Mouse (Mus musculus) intestine, postnatal 0 days (tissue): ENCODE data around the gene Fam241b. TPM values are rescaled to one million over a fixed set of nuclear protein-coding genes. Genes with fewer than 3 reads are reported as not detected.

ENCODE experiments used
- ATAC-seq: fragments of 200-750 bp; cut with Nextera tagmentation; 2 replicates; pipeline ENCODE4 v1.8.0; 2017; ENCODE audit warnings: mild to moderate bottlenecking, moderate TSS enrichment, moderate library complexity
- H3K27ac ChIP-seq: fragments of 300-500 bp; sonication (generic); 2 replicates; pipeline ENCODE4 v1.5.1; 2014; ENCODE audit warnings: mild to moderate bottlenecking, low read depth, low read length, moderate library complexity
- H3K27me3 ChIP-seq: fragments of 300-500 bp; sonication (generic); replicated peaks from 2 replicates; pipeline ENCODE4 v1.6.1; 2014; ENCODE audit warnings: low read length, mixed read lengths; ENCODE audit not compliant: control insufficient read depth, insufficient read depth
- H3K36me3 ChIP-seq: fragments of 300-500 bp; sonication (generic); 2 replicates; pipeline ENCODE4 v1.6.1; 2014; ENCODE audit warnings: mild to moderate bottlenecking, moderate library complexity; ENCODE audit not compliant: control insufficient read depth, insufficient read depth
- H3K4me1 ChIP-seq: fragments of 300-500 bp; sonication (generic); replicated peaks from 2 replicates; pipeline ENCODE4 v1.6.1; 2014; ENCODE audit warnings: antibody characterized with exemption, low read length, mixed read lengths; ENCODE audit not compliant: control insufficient read depth, insufficient read depth
- H3K4me2 ChIP-seq: fragments of 300-500 bp; sonication (generic); replicated peaks from 2 replicates; pipeline ENCODE4 v1.6.1; 2014; ENCODE audit warnings: low read depth, mild to moderate bottlenecking, moderate library complexity
- H3K4me3 ChIP-seq: fragments of 300-500 bp; sonication (generic); 2 replicates; pipeline ENCODE4 v1.5.1; 2014; ENCODE audit warnings: low read depth, low read length
- H3K9ac ChIP-seq: fragments of 300-500 bp; sonication (generic); 2 replicates; pipeline ENCODE4 v1.6.1; 2014; ENCODE audit warnings: mild to moderate bottlenecking, low read depth, low read length
- H3K9me3 ChIP-seq: fragments of 300-500 bp; sonication (generic); 2 replicates; pipeline ENCODE4 v1.6.1; 2016; ENCODE audit warnings: mixed run types; ENCODE audit not compliant: control insufficient read depth
- CTCF ChIP-seq: sonication (generic); IDR thresholded peaks from 2 replicates; pipeline ENCODE4 v1.5.1; 2016; ENCODE audit warnings: low read depth, mild to moderate bottlenecking, control low read depth, antibody characterized with exemption, moderate library complexity
- WGBS: fragments of 180-500 bp; shearing (Covaris S2); extraction: QIAGEN DNeasy Blood & Tissue Kit; methylation state at CpG from one replicate; pipeline ENCODE4 v1.1.7; 2014; 5-methylcytosine and 5-hydroxymethylcytosine counted together
- polyA plus RNA-seq: library from polyadenylated mRNA; unstranded; fragments of >200 nt; fragmentation: Nextera tagmentation; extraction: Ambion mirVana; gene quantifications from 2 replicates; pipeline ENCODE4 v1.2.1, GENCODE M21; 2015

Fam241b gene
- polyA plus RNA-seq = 46.2 and 47.3 TPM in 2 replicates

GRCm38 (mm10) chr10:62143820-62144219 lies at the start of gene Fam241b:
Gene Fam241b (minus strand): TSS chr10:62143920.
- H3K27ac ChIP-seq = no peak within 1 kb of the TSS
- no peak for TF ChIP-seq CTCF
- H3K4me2 ChIP-seq = no peak within 1 kb of the TSS
- no peak within 1 kb of the TSS for H3K9ac ChIP-seq
- H3K4me3 ChIP-seq = no peak within 1 kb of the TSS
- H3K36me3 ChIP-seq = no peaks in the 10 kb centered on the region
- H3K27me3 ChIP-seq = 0 out of 2 replicates have a peak, but pooled peaks cover 4% of the 10 kb centered on the region
- no peaks in the 10 kb centered on the region for H3K4me1 ChIP-seq
- ATAC-seq = no peak
- 46% methylated on average over 8 of the region's 8 CpGs for WGBS
- no peaks in the 10 kb centered on the region for H3K9me3 ChIP-seq

DNA sequence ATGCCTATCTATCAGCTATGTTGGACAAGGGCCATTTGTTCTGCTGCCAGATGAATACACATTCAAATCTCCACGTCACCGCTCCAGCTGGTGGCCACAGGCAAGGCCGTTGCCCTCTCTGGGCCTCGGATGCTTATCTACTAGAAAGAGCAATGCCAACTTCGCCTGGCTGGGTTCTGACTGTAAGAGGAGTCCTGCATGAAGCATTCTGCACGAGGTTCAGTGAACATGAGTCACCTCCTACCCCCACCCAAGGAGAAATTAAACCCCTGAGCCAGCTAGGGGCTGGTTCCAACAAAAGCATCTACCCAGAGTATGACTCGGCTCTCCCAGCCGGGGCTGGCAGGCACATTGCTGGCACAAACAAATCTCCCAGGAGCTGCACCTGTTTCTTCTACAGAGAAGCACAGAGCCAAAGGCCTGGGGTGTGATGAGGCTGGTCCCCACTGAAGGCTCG lies 49.0 kb upstream of the Fam241b start:
- TF ChIP-seq CTCF = no peak
- Histone ChIP-seq H3K4me3 (no peak overlapping the region), H3K36me3 (peaks cover 27% of the 10 kb centered on the region; the same call in 1 of the 2 replicates), H3K9me3 (no peaks in the 10 kb centered on the region), H3K9ac (no peak overlapping the region), H3K27me3 (no peaks in the 10 kb centered on the region), H3K4me2 (no peak overlapping the region), H3K27ac (no peak overlapping the region), H3K4me1 (peaks cover 4% of the 10 kb centered on the region; the same call in 1 of the 2 replicates)
- 63% methylated on average over 9 of the region's 9 CpGs for WGBS
- ATAC-seq = no peak

GRCm38 (mm10) chr10:62190821-62191220 lies 47.1 kb upstream of the Fam241b start:
- ATAC-seq = no peak
- Histone ChIP-seq H3K36me3 (peaks cover 30% of the 10 kb centered on the region; the same call in 1 of the 2 replicates), H3K4me3 (no peak overlapping the region), H3K9ac (no peak overlapping the region), H3K4me2 (no peak overlapping the region), H3K27me3 (no peaks in the 10 kb centered on the region), H3K27ac (no peak overlapping the region), H3K4me1 (peaks cover 4% of the 10 kb centered on the region; the same call in 1 of the 2 replicates), H3K9me3 (no peaks in the 10 kb centered on the region)
- WGBS = 91% methylated on average over 7 of the region's 7 CpGs
- TF ChIP-seq CTCF = no peak

- H3K9ac ChIP-seq = no peak overlapping the region
- no peak for TF ChIP-seq CTCF
- H3K9me3 ChIP-seq = no peaks in the 10 kb centered on the region
- no peak overlapping the region for H3K4me3 ChIP-seq
- no peaks in the 10 kb centered on the region for H3K27me3 ChIP-seq
- no peak overlapping the region for H3K4me2 ChIP-seq
- peaks cover 30% of the 10 kb centered on the region; the same call in 1 of the 2 replicates for H3K36me3 ChIP-seq
- H3K27ac ChIP-seq = no peak overlapping the region
- no peak for ATAC-seq
- 89% methylated on average over 4 of the region's 4 CpGs for WGBS
- H3K4me1 ChIP-seq = no peaks in the 10 kb centered on the region
Observed at GRCm38 (mm10) chr10:62189910-62190309, 46.2 kb upstream of the Fam241b start.

DNA sequence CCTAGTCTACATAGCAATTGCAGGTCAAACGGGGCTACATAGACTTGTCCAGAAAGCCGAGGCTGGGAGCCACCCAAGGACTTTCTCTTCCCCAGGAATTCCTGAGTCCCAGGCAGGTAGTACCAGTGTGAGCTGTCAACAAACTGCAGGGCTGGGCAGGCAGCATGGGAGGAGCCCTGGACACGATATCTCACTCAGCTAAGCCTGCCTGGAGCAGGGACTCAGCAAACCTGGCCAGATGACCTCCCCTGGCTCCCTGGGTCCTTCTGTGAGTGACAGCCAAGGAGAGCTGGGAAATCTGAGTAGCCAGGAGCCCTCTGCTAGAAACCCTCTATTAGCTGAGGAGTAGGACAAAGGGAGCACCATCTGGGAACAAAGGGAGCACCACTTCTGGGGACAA lies 45.6 kb upstream of the Fam241b start:
- ATAC-seq = no peak
- no peaks in the 10 kb centered on the region for H3K9me3 ChIP-seq
- H3K4me2 ChIP-seq = no peak overlapping the region
- H3K4me3 ChIP-seq = no peak overlapping the region
- WGBS = 30% methylated on average over 3 of the region's 3 CpGs
- H3K27me3 ChIP-seq = no peaks in the 10 kb centered on the region
- H3K27ac ChIP-seq = no peak overlapping the region
- H3K9ac ChIP-seq = no peak overlapping the region
- no peak for TF ChIP-seq CTCF
- no peaks in the 10 kb centered on the region for H3K4me1 ChIP-seq
- H3K36me3 ChIP-seq = peaks cover 30% of the 10 kb centered on the region; the same call in 1 of the 2 replicates

- Histone ChIP-seq H3K9ac (no peak overlapping the region), H3K36me3 (peaks cover 22% of the 10 kb centered on the region; the same call in 1 of the 2 replicates), H3K9me3 (no peaks in the 10 kb centered on the region), H3K4me3 (no peak overlapping the region), H3K27ac (no peak overlapping the region), H3K27me3 (no peaks in the 10 kb centered on the region), H3K4me2 (no peak overlapping the region), H3K4me1 (no peaks in the 10 kb centered on the region)
- TF ChIP-seq CTCF = peak; percentile 95
- ATAC-seq = peak; percentile 48
- 22% methylated on average over 7 of the region's 7 CpGs for WGBS
Observed at GRCm38 (mm10) chr10:62186882-62187281, 43.2 kb upstream of the Fam241b start.

GRCm38 (mm10) chr10:62183053-62183452 lies 39.3 kb upstream of the Fam241b start:
- Histone ChIP-seq H3K4me1 (no peaks in the 10 kb centered on the region), H3K36me3 (peaks cover 5% of the 10 kb centered on the region; the same call in 1 of the 2 replicates), H3K4me3 (no peak overlapping the region), H3K9ac (no peak overlapping the region), H3K9me3 (no peaks in the 10 kb centered on the region), H3K4me2 (no peak overlapping the region), H3K27ac (no peak overlapping the region), H3K27me3 (no peaks in the 10 kb centered on the region)
- WGBS = under 1% methylated on average over 10 of the region's 10 CpGs
- peak; percentile 56; the same call in 1 of the 2 replicates for ATAC-seq
- TF ChIP-seq CTCF = peak; percentile 100
